Mouse (Mus musculus) liver, embryonic 16.5 days (tissue): Measurements from ENCODE around the gene Armh2. TPM values are rescaled to one million over a fixed set of nuclear protein-coding genes. Genes with fewer than 3 reads are reported as not detected.
A peak's percentile ranks its signal among the peaks of the same experiment; 100 is the strongest.
"Not testable (repeated sequence)": the region's sequence is repeated elsewhere in the genome, so short reads cannot be mapped to it uniquely, and the experiment has no call there.

Experiments used
- ATAC-seq: fragments of 200-750 bp; cut with Nextera tagmentation; 2 replicates; pipeline ENCODE4 v1.8.0; 2017; ENCODE audit warnings: low read depth, mild to moderate bottlenecking, moderate number of reproducible peaks, moderate library complexity
- H3K27ac ChIP-seq: fragments of 300-500 bp; sonication (generic); 2 replicates; pipeline ENCODE4 v1.5.1; 2014; ENCODE audit warnings: mild to moderate bottlenecking, low read length
- H3K27me3 ChIP-seq: fragments of 300-500 bp; sonication (generic); 2 replicates; pipeline ENCODE4 v1.6.1; 2014; ENCODE audit warnings: low read depth, low read length, mixed read lengths; ENCODE audit not compliant: control insufficient read depth, insufficient read depth
- H3K36me3 ChIP-seq: fragments of 300-500 bp; sonication (generic); 2 replicates; pipeline ENCODE4 v1.6.1; 2014; ENCODE audit warnings: mild to moderate bottlenecking; ENCODE audit not compliant: control insufficient read depth, insufficient read depth
- H3K4me1 ChIP-seq: fragments of 300-500 bp; sonication (generic); 2 replicates; pipeline ENCODE4 v1.6.1; 2014; ENCODE audit warnings: low read depth, low read length, mixed read lengths; ENCODE audit not compliant: control insufficient read depth
- H3K4me2 ChIP-seq: fragments of 300-500 bp; sonication (generic); 2 replicates; pipeline ENCODE4 v1.6.1; 2014; ENCODE audit warnings: low read depth, low read length, mixed read lengths
- H3K4me3 ChIP-seq: fragments of 300-500 bp; sonication (generic); 2 replicates; pipeline ENCODE4 v1.5.1; 2014; ENCODE audit warnings: low read depth, mild to moderate bottlenecking, low read length
- H3K9ac ChIP-seq: fragments of 300-500 bp; sonication (generic); 2 replicates; pipeline ENCODE4 v1.6.1; 2014; ENCODE audit warnings: low read depth, low read length
- H3K9me3 ChIP-seq: fragments of 300-500 bp; sonication (generic); replicated peaks from 2 replicates; pipeline ENCODE4 v1.6.1; 2016; ENCODE audit warnings: low read length; ENCODE audit not compliant: control insufficient read depth
- WGBS: fragments of 180-500 bp; shearing (Covaris S2); extraction: QIAGEN DNeasy Blood & Tissue Kit; methylation state at CpG from one replicate; pipeline ENCODE4 v1.1.7; 2014; ENCODE audit not compliant: insufficient replicate concordance; 5-methylcytosine and 5-hydroxymethylcytosine counted together
- polyA plus RNA-seq: library from polyadenylated mRNA; unstranded; fragments of >200 nt; fragmentation: Nextera tagmentation; extraction: Ambion mirVana; gene quantifications from 2 replicates; pipeline ENCODE4 v1.2.1, GENCODE M21; 2015

Gene Armh2
- polyA plus RNA-seq, 1 experiment from 2014 or later = not detected

DNA sequence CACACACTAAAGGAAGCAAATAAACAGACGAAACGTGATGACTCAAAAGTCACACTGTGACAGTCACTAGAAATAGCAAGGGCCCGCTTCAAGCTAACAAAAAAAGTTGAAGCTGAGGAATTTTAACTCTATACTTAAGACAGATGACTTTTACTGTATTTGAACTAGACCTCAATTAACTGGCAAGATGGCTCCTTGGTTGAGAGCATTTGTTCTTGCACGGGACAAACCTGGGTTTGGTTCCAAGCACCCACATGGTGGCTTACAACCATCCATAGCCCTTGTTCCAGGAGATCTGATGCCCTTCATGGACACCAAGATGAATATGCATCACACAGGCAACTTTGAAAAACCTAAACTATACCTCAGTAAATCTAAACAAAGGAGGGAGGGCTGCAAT lies 21.2 kb downstream of the Armh2 start:
- Histone ChIP-seq H3K4me1 (peaks cover 30% of the 10 kb centered on the region), H3K9me3 (no peaks in the 10 kb centered on the region), H3K4me2 (peak overlapping the region; percentile 72), H3K36me3 (peaks cover 17% of the 10 kb centered on the region), H3K9ac (peak overlapping the region; percentile 100), H3K27ac (no peak overlapping the region), H3K27me3 (no peaks in the 10 kb centered on the region), H3K4me3 (peak overlapping the region; percentile 100)
- WGBS = 14% methylated on average over 4 of the region's 4 CpGs
- ATAC-seq = no peak

DNA sequence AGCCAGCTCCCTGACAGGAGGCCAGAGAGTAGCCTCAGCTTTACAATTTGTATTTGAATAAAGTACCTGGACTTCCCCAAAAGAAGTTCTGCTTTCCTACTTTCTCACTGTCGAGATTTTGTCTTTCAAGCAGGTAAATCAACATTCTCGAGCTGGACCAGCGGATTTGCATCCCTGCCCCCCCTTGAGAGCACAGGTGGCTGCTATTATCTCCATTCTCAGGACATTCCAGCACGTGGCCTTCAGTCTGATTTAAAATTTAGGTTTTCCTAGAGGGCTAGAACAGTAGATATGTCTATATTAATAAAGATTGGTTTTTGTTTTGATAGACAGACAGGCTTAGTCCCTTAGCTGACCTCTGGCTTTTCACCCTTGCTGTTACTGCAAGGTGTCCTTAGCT lies 26.8 kb downstream of the Armh2 start:
- not testable (repeated sequence) for H3K27ac ChIP-seq, H3K9ac ChIP-seq, H3K4me3 ChIP-seq, ATAC-seq, H3K4me2 ChIP-seq, H3K27me3 ChIP-seq, H3K9me3 ChIP-seq, H3K36me3 ChIP-seq, H3K4me1 ChIP-seq
- 63% methylated on average over 4 of the region's 4 CpGs for WGBS

DNA sequence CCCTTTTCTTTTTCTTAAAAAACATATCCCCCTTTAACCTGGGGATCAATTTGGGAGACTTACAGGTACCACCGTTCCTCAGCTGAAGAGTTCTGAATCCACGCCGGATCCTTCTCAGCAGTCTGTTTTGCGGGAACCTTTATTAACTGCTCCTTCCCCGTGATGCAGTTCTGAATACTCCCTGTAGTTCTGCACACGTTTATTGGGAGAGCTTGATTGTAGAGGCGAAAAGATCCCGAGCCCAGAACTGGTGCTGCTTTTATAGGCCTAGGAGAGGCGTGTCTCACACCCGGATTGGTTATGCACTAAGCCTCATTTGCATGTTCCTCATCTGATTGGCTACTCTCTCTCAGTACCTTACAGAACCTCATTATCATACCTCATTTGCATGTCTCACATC lies 30.4 kb downstream of the Armh2 start:
- WGBS = 89% methylated on average over 10 of the region's 10 CpGs
- not testable (repeated sequence) for H3K9me3 ChIP-seq, H3K27ac ChIP-seq, H3K36me3 ChIP-seq, ATAC-seq, H3K9ac ChIP-seq, H3K27me3 ChIP-seq, H3K4me2 ChIP-seq, H3K4me3 ChIP-seq, H3K4me1 ChIP-seq

DNA sequence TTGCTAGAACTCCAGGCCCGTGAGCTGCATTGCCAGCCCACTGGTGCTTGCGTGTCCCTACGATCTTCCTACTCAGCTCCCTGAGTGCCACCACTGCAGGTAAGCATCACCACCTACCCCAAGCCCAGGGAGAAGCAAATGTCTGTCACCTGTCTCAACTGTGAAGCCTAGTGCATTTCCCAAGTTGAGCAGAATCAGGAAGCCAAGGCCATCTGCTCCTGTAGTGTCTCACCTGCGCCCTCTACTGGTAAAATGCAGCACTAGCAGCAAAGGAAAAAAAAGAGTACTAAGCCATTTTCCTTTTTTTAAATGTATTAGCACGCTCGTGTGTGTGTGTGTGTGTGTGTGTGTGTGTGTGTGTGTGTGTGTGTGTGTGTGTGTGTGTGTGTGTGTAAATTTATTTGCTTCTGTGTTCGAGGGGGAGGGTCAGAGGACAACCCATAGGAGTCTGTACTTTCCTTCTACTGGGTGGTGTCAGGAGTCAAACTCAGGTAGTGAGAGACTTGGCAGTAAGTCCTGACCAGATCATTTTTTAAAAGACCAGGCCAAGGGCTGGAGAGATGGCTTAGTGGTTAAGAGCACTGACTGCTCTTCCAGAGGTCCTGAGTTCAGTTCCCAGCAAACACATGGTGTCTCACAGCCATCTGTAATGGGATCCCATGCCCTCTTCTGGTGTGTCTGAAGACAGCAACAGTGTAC lies 35.3 kb downstream of the Armh2 start:
- H3K9ac ChIP-seq = no peak overlapping the region
- H3K27me3 ChIP-seq = no peaks in the 10 kb centered on the region
- WGBS = 39% methylated on average over 7 of the region's 7 CpGs
- H3K9me3 ChIP-seq = no peaks in the 10 kb centered on the region
- no peak; the same call in 1 of the 2 replicates for ATAC-seq
- no peak overlapping the region for H3K4me2 ChIP-seq
- no peak overlapping the region for H3K4me3 ChIP-seq
- H3K36me3 ChIP-seq = no peaks in the 10 kb centered on the region
- no peaks in the 10 kb centered on the region for H3K4me1 ChIP-seq
- H3K27ac ChIP-seq = no peak overlapping the region

DNA sequence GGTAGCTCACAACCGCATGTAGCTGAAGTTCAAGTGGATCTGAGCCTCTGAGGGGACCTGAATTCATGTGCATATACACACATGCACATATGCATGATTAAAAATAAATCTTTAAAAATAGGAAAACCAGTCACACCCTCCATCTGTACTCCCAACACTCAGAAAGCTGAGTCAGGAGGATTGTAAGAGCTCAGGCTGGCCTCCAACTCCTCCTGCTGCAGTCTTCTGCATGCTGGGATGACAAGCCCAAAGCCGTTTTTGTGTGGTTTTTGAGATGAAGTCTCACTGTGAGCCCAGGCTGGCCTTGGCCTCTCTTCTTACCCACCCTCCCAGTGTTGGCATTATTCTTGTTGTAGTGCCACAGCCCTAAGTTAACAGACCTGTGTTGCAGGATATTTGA lies 37.0 kb downstream of the Armh2 start:
- no peaks in the 10 kb centered on the region for H3K9me3 ChIP-seq
- no peaks in the 10 kb centered on the region for H3K27me3 ChIP-seq
- no peak overlapping the region for H3K4me3 ChIP-seq
- H3K27ac ChIP-seq = no peak overlapping the region
- H3K4me2 ChIP-seq = no peak overlapping the region
- H3K9ac ChIP-seq = no peak overlapping the region
- ATAC-seq = no peak
- H3K4me1 ChIP-seq = no peaks in the 10 kb centered on the region
- H3K36me3 ChIP-seq = no peaks in the 10 kb centered on the region
- WGBS = 59% methylated on average over 2 of the region's 2 CpGs

DNA sequence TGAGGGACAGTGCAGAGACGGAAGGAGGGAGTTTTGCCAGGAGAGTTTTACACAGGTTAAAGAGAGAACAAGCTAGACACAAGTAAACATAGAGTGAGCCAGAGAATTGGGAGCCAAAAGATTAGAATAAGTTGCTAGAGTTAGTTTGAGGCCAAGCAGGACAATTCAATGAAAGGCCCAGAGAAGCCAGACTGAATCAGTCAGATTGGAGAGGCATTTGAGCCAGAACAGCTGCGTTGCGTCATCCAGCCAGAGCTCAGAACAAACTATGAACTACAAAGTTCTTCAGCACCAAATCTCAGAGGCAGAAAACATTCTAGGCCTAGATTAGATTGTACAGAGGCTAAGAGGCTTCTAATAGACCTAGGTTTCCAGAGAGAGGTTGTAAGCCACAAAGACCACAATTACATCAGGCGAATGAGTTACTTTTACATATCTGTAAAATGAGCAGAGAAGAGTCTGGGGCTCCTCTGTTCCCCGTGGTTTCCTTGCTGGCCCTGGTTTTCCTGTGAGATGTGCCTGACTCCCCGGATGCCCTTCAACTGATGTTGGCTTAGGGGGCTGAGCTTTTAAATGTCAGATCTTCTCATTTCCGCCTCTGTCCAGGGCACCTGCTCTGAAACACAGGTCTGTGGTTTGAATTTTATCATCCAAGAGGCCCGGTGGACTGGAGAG lies 37.8 kb downstream of the Armh2 start:
- H3K27me3 ChIP-seq = no peaks in the 10 kb centered on the region
- no peak overlapping the region for H3K4me2 ChIP-seq
- H3K36me3 ChIP-seq = no peaks in the 10 kb centered on the region
- no peak overlapping the region for H3K27ac ChIP-seq
- ATAC-seq = no peak
- no peak overlapping the region for H3K9ac ChIP-seq
- no peak overlapping the region for H3K4me3 ChIP-seq
- H3K9me3 ChIP-seq = no peaks in the 10 kb centered on the region
- WGBS = 35% methylated on average over 8 of the region's 8 CpGs
- H3K4me1 ChIP-seq = no peaks in the 10 kb centered on the region

DNA sequence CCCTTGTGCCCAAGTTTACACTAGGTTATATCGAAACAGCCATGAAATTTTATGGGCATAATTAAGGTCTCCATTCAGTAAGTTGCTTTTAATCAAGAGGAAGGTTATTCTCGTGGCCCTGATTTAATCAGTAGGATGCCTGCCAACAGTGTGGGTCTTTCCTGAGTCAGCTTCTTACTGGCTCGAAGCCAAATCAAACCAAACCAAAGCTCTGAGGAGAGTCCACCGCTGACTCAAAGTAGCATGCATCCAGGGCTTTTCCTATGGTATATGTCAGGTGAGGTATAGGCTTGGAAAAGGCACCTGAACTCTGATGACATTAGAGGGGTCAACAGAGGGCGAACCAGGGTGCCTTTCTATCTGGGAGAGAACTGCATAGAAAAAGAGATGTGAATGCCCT lies 40.9 kb downstream of the Armh2 start:
- WGBS = 51% methylated on average over 5 of the region's 5 CpGs
- H3K4me1 ChIP-seq = no peaks in the 10 kb centered on the region
- H3K27me3 ChIP-seq = no peaks in the 10 kb centered on the region
- H3K27ac ChIP-seq = no peak overlapping the region
- no peaks in the 10 kb centered on the region for H3K36me3 ChIP-seq
- no peak overlapping the region for H3K4me3 ChIP-seq
- no peaks in the 10 kb centered on the region for H3K9me3 ChIP-seq
- no peak overlapping the region for H3K9ac ChIP-seq
- H3K4me2 ChIP-seq = no peak overlapping the region
- no peak for ATAC-seq

DNA sequence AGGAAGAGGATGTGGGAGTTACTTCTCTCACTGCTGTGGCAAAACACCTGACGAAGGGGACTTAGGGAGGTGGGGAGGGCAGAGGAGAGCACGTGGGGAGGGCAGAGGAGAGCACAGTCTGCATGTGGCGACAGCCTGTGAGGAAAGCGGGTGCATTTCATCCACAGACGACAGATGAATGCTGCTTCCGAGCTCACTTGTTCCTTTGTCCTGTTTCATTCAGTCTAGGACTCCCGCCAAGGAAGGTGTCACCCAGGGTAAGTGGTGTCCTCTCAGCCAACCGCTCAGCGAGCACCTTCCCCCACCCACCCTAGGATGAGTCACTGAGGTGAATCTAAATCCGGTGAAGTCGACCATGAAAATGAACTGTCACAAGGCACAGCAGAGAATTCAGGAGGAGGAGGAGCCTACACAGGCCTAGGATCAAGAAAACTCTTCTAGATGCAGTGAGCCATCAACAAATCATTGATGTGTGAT lies 45.0 kb downstream of the Armh2 start:
- Histone ChIP-seq H3K36me3 (no peaks in the 10 kb centered on the region), H3K27ac (no peak overlapping the region), H3K4me2 (no peak overlapping the region), H3K9me3 (no peaks in the 10 kb centered on the region), H3K4me1 (no peaks in the 10 kb centered on the region), H3K27me3 (no peaks in the 10 kb centered on the region), H3K9ac (no peak overlapping the region), H3K4me3 (no peak overlapping the region)
- WGBS = 47% methylated on average over 11 of the region's 11 CpGs
- ATAC-seq = no peak

DNA sequence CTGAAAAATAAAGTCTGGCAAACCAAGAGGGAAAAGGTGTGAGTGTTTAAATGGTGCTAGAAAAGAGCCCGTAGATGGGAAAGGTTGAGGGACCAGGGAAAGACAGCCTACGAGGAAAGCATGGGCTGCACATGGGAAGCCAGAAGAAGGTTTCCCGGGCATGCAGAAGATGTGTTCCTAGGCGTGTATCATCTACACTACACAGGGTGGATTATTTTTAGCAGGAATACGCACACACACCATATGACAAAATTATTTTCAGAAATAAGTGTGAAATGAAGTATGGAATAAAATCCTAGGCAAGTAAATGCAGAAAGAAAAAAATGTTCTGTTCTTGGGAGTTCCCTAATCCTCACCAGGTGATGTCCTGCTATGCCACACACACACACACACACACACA lies 46.4 kb downstream of the Armh2 start:
- no peak overlapping the region for H3K4me2 ChIP-seq
- H3K27me3 ChIP-seq = no peaks in the 10 kb centered on the region
- no peaks in the 10 kb centered on the region for H3K4me1 ChIP-seq
- no peak overlapping the region for H3K4me3 ChIP-seq
- no peaks in the 10 kb centered on the region for H3K36me3 ChIP-seq
- no peak for ATAC-seq
- H3K27ac ChIP-seq = no peak overlapping the region
- no peaks in the 10 kb centered on the region for H3K9me3 ChIP-seq
- WGBS = 76% methylated on average over 5 of the region's 5 CpGs
- no peak overlapping the region for H3K9ac ChIP-seq
